Mouse (Mus musculus) stomach, postnatal 0 days (tissue): ENCODE results near the gene Twf2.

Experiments used
- CTCF ChIP-seq: IDR thresholded peaks from 2 replicates; pipeline ENCODE4 v1.5.1; 2016; ENCODE audit warnings: antibody characterized with exemption, low read depth, mild to moderate bottlenecking, moderate library complexity
- EP300 ChIP-seq: optimal IDR thresholded peaks from 2 replicates; pipeline ENCODE3; 2016; ENCODE audit warnings: antibody characterized with exemption

DNA sequence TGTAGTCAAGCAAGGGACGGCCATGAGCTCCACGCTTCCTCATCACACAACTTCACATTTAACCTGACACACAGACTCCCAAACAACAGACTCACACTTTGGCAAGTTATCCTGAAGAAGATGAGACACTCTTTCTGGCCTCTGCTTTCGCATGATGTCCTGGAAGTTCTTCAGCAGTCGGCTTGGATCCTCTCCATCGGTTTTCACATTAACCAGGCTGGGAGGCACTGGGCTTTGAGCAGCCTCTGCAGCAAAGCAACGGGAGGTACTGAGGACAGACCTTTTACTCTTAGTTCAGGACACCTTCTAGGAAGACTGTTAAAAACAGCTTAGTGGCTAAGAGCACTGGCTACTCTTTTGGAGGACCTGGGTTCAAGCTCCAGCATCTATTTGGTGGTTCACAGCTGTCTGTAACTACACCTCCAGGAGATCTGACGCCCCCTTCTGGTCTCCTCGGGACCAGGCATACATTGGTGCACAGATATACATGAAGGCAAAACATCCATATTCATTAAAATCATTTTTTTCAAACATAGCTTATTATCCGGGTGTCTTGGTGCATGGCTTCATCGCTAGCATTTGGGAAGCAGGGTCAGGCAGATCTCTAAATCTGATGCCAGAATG is 38.7 kb downstream of the Twf2 start:
- TF ChIP-seq CTCF (peak; percentile 13; the same call in 1 of the 2 replicates), EP300 (no peak)
